Mouse (Mus musculus): Measurements from ENCODE around the gene Ppp1r27. TPM values are rescaled to one million over a fixed set of nuclear protein-coding genes. Genes with fewer than 3 reads are reported as not detected.

Ppp1r27 gene
- polyA plus RNA-seq, 1 experiment = 1.0 TPM

- H3K36me3 ChIP-seq (ENCODE audit: control insufficient read depth, insufficient read depth) = peaks cover 9% of the 10 kb centered on the region
- H3K27me3 ChIP-seq (ENCODE audit: control insufficient read depth, insufficient read depth, insufficient read length) = peaks cover 29% of the 10 kb centered on the region
- no peaks in the 10 kb centered on the region for H3K79me2 ChIP-seq (ENCODE audit: control insufficient read depth, insufficient read depth)
- no peak overlapping the region for H3K4me2 ChIP-seq (ENCODE audit: low read depth)
- peak; percentile 77 for TF ChIP-seq POLR2AphosphoS2 (IDR thresholded peaks at IDR 0.05; ENCODE audit: insufficient read length, low read depth)
- TF ChIP-seq MAX (IDR thresholded peaks at IDR 0.05; ENCODE audit: low read depth) = no peak
- no peak for TF ChIP-seq USF1 (IDR thresholded peaks at IDR 0.05; ENCODE audit: low read depth)
- no peak for TF ChIP-seq MYOD1 (IDR thresholded peaks at IDR 0.05; ENCODE audit: control insufficient read depth in 1 of 3, insufficient read length in 2 of 3, low read depth in 2 of 3)
- no peak for TF ChIP-seq SRF (IDR thresholded peaks at IDR 0.05; ENCODE audit: control insufficient read depth, insufficient read length, low read depth)
- no peak overlapping the region for H3ac ChIP-seq (ENCODE audit: control insufficient read depth, insufficient read length)
- no peak overlapping the region for H3K4me3 ChIP-seq
These were observed 11.5 kb downstream of the Ppp1r27 start for GRCm38 (mm10) chr11:120539285-120540014.

GRCm38 (mm10) chr11:120538955-120539284 is 12.0 kb downstream of the Ppp1r27 start:
- no peak for TF ChIP-seq E2F4 (IDR thresholded peaks at IDR 0.05; ENCODE audit: insufficient read depth)
- no peak for TF ChIP-seq SRF (IDR thresholded peaks at IDR 0.05; ENCODE audit: control insufficient read depth, insufficient read length, low read depth)
- TF ChIP-seq TCF3 (IDR thresholded peaks at IDR 0.05; ENCODE audit: insufficient read length, low read depth) = no peak
- TF ChIP-seq TCF12 (IDR thresholded peaks at IDR 0.05; ENCODE audit: insufficient read depth, poor library complexity, severe bottlenecking) = no peak
- TF ChIP-seq USF1 (IDR thresholded peaks at IDR 0.05; ENCODE audit: low read depth) = no peak
- no peak for TF ChIP-seq MYOG (IDR thresholded peaks at IDR 0.05; ENCODE audit: control insufficient read depth in 1 of 3, insufficient read depth in 1 of 3, insufficient read length in 2 of 3, low read depth in 2 of 3)
- no peak for TF ChIP-seq POLR2AphosphoS2 (IDR thresholded peaks at IDR 0.05; ENCODE audit: insufficient read length, low read depth)
- no peak for TF ChIP-seq CEBPB (IDR thresholded peaks at IDR 0.05; ENCODE audit: insufficient read depth, poor library complexity, severe bottlenecking)
- no peak for TF ChIP-seq REST (IDR thresholded peaks at IDR 0.05; ENCODE audit: insufficient read depth, insufficient read length)
- TF ChIP-seq MYOD1 (IDR thresholded peaks at IDR 0.05; ENCODE audit: control insufficient read depth in 1 of 3, insufficient read length in 2 of 3, low read depth in 2 of 3) = no peak
- TF ChIP-seq MAX (IDR thresholded peaks at IDR 0.05; ENCODE audit: low read depth) = no peak
- no peak for TF ChIP-seq POLR2A (IDR thresholded peaks at IDR 0.05; ENCODE audit: insufficient read length, low read depth)
- no peak overlapping the region for H3ac ChIP-seq (ENCODE audit: control insufficient read depth, insufficient read length)
- no peak overlapping the region for H3K4me2 ChIP-seq (ENCODE audit: low read depth)
- no peaks in the 10 kb centered on the region for H3K79me2 ChIP-seq (ENCODE audit: control insufficient read depth, insufficient read depth)
- peaks cover 5% of the 10 kb centered on the region for H3K36me3 ChIP-seq (ENCODE audit: control insufficient read depth, insufficient read depth)
- H3K27me3 ChIP-seq (ENCODE audit: control insufficient read depth, insufficient read depth, insufficient read length) = peaks cover 34% of the 10 kb centered on the region
- no peak overlapping the region for H3K4me3 ChIP-seq

- H3K4me3 ChIP-seq = no peak overlapping the region
- no peak overlapping the region for H3K4me2 ChIP-seq (ENCODE audit: low read depth)
- H3K27me3 ChIP-seq (ENCODE audit: control insufficient read depth, insufficient read depth, insufficient read length) = peaks cover 36% of the 10 kb centered on the region
- no peaks in the 10 kb centered on the region for H3K79me2 ChIP-seq (ENCODE audit: control insufficient read depth, insufficient read depth)
- no peak overlapping the region for H3ac ChIP-seq (ENCODE audit: control insufficient read depth, insufficient read length)
- TF ChIP-seq USF1 (IDR thresholded peaks at IDR 0.05; ENCODE audit: low read depth) (no peak), E2F4 (IDR thresholded peaks at IDR 0.05; ENCODE audit: insufficient read depth) (no peak), REST (IDR thresholded peaks at IDR 0.05; ENCODE audit: insufficient read depth, insufficient read length) (no peak)
- peaks cover 5% of the 10 kb centered on the region for H3K36me3 ChIP-seq (ENCODE audit: control insufficient read depth, insufficient read depth)
These were observed 12.4 kb downstream of the Ppp1r27 start for GRCm38 (mm10) chr11:120538485-120538884.

GRCm38 (mm10) chr11:120535804-120536203 is 15.1 kb downstream of the Ppp1r27 start:
- Histone ChIP-seq H3K27me3 (ENCODE audit: control insufficient read depth, insufficient read depth, insufficient read length) (peaks cover 59% of the 10 kb centered on the region), H3K36me3 (ENCODE audit: control insufficient read depth, insufficient read depth) (no peaks in the 10 kb centered on the region), H3K4me2 (ENCODE audit: low read depth) (no peak overlapping the region), H3K4me3 (no peak overlapping the region), H3K79me2 (ENCODE audit: control insufficient read depth, insufficient read depth) (no peaks in the 10 kb centered on the region), H3ac (ENCODE audit: control insufficient read depth, insufficient read length) (no peak overlapping the region)
- TF ChIP-seq REST (IDR thresholded peaks at IDR 0.05; ENCODE audit: insufficient read depth, insufficient read length) = no peak
- no peak for TF ChIP-seq MYOG (IDR thresholded peaks at IDR 0.05; ENCODE audit: control insufficient read depth in 1 of 3, insufficient read depth in 1 of 3, insufficient read length in 2 of 3, low read depth in 2 of 3)
- TF ChIP-seq POLR2A (IDR thresholded peaks at IDR 0.05; ENCODE audit: insufficient read length, low read depth) = no peak
- TF ChIP-seq CEBPB (IDR thresholded peaks at IDR 0.05; ENCODE audit: insufficient read depth, poor library complexity, severe bottlenecking) = no peak
- TF ChIP-seq TCF12 (IDR thresholded peaks at IDR 0.05; ENCODE audit: insufficient read depth, poor library complexity, severe bottlenecking) = no peak
- TF ChIP-seq POLR2AphosphoS2 (IDR thresholded peaks at IDR 0.05; ENCODE audit: insufficient read length, low read depth) = no peak
- TF ChIP-seq SRF (IDR thresholded peaks at IDR 0.05; ENCODE audit: control insufficient read depth, insufficient read length, low read depth) = no peak
- TF ChIP-seq MYOD1 (IDR thresholded peaks at IDR 0.05; ENCODE audit: control insufficient read depth in 1 of 3, insufficient read length in 2 of 3, low read depth in 2 of 3) = no peak
- TF ChIP-seq MAX (IDR thresholded peaks at IDR 0.05; ENCODE audit: low read depth) = no peak
- no peak for TF ChIP-seq USF1 (IDR thresholded peaks at IDR 0.05; ENCODE audit: low read depth)
- no peak for TF ChIP-seq E2F4 (IDR thresholded peaks at IDR 0.05; ENCODE audit: insufficient read depth)
- TF ChIP-seq TCF3 (IDR thresholded peaks at IDR 0.05; ENCODE audit: insufficient read length, low read depth) = no peak

- TF ChIP-seq TCF3 (IDR thresholded peaks at IDR 0.05; ENCODE audit: insufficient read length, low read depth) (no peak), MYOG (IDR thresholded peaks at IDR 0.05; ENCODE audit: control insufficient read depth in 1 of 3, insufficient read depth in 1 of 3, insufficient read length in 2 of 3, low read depth in 2 of 3) (no peak), TCF12 (IDR thresholded peaks at IDR 0.05; ENCODE audit: insufficient read depth, poor library complexity, severe bottlenecking) (no peak), POLR2AphosphoS2 (IDR thresholded peaks at IDR 0.05; ENCODE audit: insufficient read length, low read depth) (no peak), USF1 (IDR thresholded peaks at IDR 0.05; ENCODE audit: low read depth) (no peak), REST (IDR thresholded peaks at IDR 0.05; ENCODE audit: insufficient read depth, insufficient read length) (no peak), E2F4 (IDR thresholded peaks at IDR 0.05; ENCODE audit: insufficient read depth) (no peak), SRF (IDR thresholded peaks at IDR 0.05; ENCODE audit: control insufficient read depth, insufficient read length, low read depth) (no peak), MYOD1 (IDR thresholded peaks at IDR 0.05; ENCODE audit: control insufficient read depth in 1 of 3, insufficient read length in 2 of 3, low read depth in 2 of 3) (no peak), POLR2A (IDR thresholded peaks at IDR 0.05; ENCODE audit: insufficient read length, low read depth) (no peak)
- H3K36me3 ChIP-seq (ENCODE audit: control insufficient read depth, insufficient read depth) = no peaks in the 10 kb centered on the region
- no peak overlapping the region for H3K4me3 ChIP-seq
- no peaks in the 10 kb centered on the region for H3K79me2 ChIP-seq (ENCODE audit: control insufficient read depth, insufficient read depth)
- peaks cover 66% of the 10 kb centered on the region for H3K27me3 ChIP-seq (ENCODE audit: control insufficient read depth, insufficient read depth, insufficient read length)
- no peak overlapping the region for H3K4me2 ChIP-seq (ENCODE audit: low read depth)
- H3ac ChIP-seq (ENCODE audit: control insufficient read depth, insufficient read length) = no peak overlapping the region
These were observed 15.8 kb downstream of the Ppp1r27 start for GRCm38 (mm10) chr11:120535145-120535544.

Data from myocyte (in vitro differentiated cells).